Mouse (Mus musculus) retina, postnatal 1 day (tissue): ENCODE measurements around the gene Nme6.

Experiments used
- DNase-seq: peaks from one replicate; pipeline ENCODE4 v3.0.0-alpha.2; 2012

Gene Nme6

GRCm38 (mm10) chr9:109874797-109875691 is 42.5 kb downstream of the Nme6 start, which contains the start of gene Cdc25a:
TSS of gene Cdc25a (plus strand) at chr9:109875579.
- DNase-seq = peak; percentile 99

GRCm38 (mm10) chr9:109875695-109876601 is 43.4 kb downstream of the Nme6 start:
- no peak for DNase-seq

- peak; percentile 12 for DNase-seq
These were observed 44.2 kb downstream of the Nme6 start for GRCm38 (mm10) chr9:109876756-109877155.

- DNase-seq = no peak
These were observed 45.1 kb downstream of the Nme6 start for GRCm38 (mm10) chr9:109877666-109878065.

GRCm38 (mm10) chr9:109879305-109879704 is 46.8 kb downstream of the Nme6 start:
- no peak for DNase-seq

GRCm38 (mm10) chr9:109886259-109886658 is 53.7 kb downstream of the Nme6 start:
- no peak for DNase-seq

- no peak for DNase-seq
These were observed 54.8 kb downstream of the Nme6 start for GRCm38 (mm10) chr9:109887321-109887720.

GRCm38 (mm10) chr9:109891501-109891900 is 59.0 kb downstream of the Nme6 start:
- no peak for DNase-seq
